Mouse (Mus musculus) heart, embryonic 12.5 days (tissue): ENCODE measurements around the gene Tbxa2r. TPM values are rescaled to one million over a fixed set of nuclear protein-coding genes. Genes with fewer than 3 reads are reported as not detected.

Source experiments
- ATAC-seq: fragments of 200-750 bp; cut with Nextera tagmentation; 2 replicates; pipeline ENCODE4 v1.8.0; 2017; ENCODE audit warnings: moderate TSS enrichment, moderate library complexity; ENCODE audit not compliant: insufficient number of reproducible peaks, low FRiP score
- H3K27ac ChIP-seq: fragments of 300-500 bp; sonication (generic); 2 replicates; pipeline ENCODE4 v1.5.1; 2016; ENCODE audit warnings: mild to moderate bottlenecking, moderate library complexity; ENCODE audit not compliant: poor library complexity, severe bottlenecking
- H3K27me3 ChIP-seq: fragments of 300-500 bp; sonication (generic); replicated peaks from 2 replicates; pipeline ENCODE4 v1.6.1; 2016; ENCODE audit warnings: mild to moderate bottlenecking, moderate library complexity
- H3K36me3 ChIP-seq: fragments of 300-500 bp; sonication (generic); 2 replicates; pipeline ENCODE4 v1.6.1; 2016; ENCODE audit warnings: mild to moderate bottlenecking, moderate library complexity
- H3K4me1 ChIP-seq: fragments of 300-500 bp; sonication (generic); replicated peaks from 2 replicates; pipeline ENCODE4 v1.6.1; 2016; ENCODE audit warnings: mild to moderate bottlenecking
- H3K4me2 ChIP-seq: fragments of 300-500 bp; sonication (generic); 2 replicates; pipeline ENCODE4 v1.6.1; 2016; ENCODE audit warnings: mild to moderate bottlenecking, moderate library complexity
- H3K4me3 ChIP-seq: fragments of 300-500 bp; sonication (generic); 2 replicates; pipeline ENCODE4 v1.5.1; 2016; ENCODE audit warnings: mild to moderate bottlenecking
- H3K9ac ChIP-seq: fragments of 300-500 bp; sonication (generic); 2 replicates; pipeline ENCODE4 v1.6.1; 2016; ENCODE audit warnings: mild to moderate bottlenecking, moderate library complexity
- H3K9me3 ChIP-seq: fragments of 300-500 bp; sonication (generic); replicated peaks from 2 replicates; pipeline ENCODE4 v1.6.1; 2016; ENCODE audit warnings: mild to moderate bottlenecking, moderate library complexity
- WGBS: fragments of 180-500 bp; shearing (Covaris S2); methylation state at CpG from one replicate; pipeline ENCODE4 v1.1.7; 2016; 5-methylcytosine and 5-hydroxymethylcytosine counted together
- polyA plus RNA-seq: library from polyadenylated mRNA; unstranded; fragments of >200 nt; fragmentation: Nextera tagmentation; extraction: Ambion mirVana; gene quantifications from 2 replicates; pipeline ENCODE4 v1.2.1, GENCODE M21; 2016

Gene Tbxa2r
- polyA plus RNA-seq, 1 experiment from 2014 or later: 13.4 TPM

DNA sequence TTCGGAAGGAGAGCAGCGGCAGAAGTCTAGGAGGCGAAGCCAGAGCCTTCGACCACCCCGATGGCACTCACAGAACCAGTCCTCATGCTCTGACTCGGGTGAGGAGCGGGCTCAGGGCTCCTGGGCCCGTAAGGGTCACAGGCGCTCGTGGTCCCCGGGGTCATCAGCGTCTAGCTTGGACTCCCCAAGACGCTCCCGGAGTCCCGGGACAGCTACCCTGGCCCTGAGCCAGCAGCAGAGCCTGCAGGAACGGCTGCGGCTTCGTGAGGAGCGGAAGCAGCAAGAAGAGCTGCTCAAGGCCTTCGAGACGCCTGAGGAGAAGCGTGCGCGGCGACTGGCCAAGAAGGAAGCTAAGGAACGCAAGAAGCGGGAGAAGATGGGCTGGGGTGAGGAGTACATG is 6.1 kb upstream of the Tbxa2r start:
- peak overlapping the region; percentile 88 for H3K4me2 ChIP-seq
- peaks cover 43% of the 10 kb centered on the region for H3K4me1 ChIP-seq
- H3K4me3 ChIP-seq: peak overlapping the region; percentile 96; the same call in 1 of the 2 replicates
- H3K27me3 ChIP-seq: no peaks in the 10 kb centered on the region
- no peaks in the 10 kb centered on the region for H3K9me3 ChIP-seq
- H3K36me3 ChIP-seq: peaks cover 63% of the 10 kb centered on the region
- 94% methylated on average over 27 of the region's 27 CpGs for WGBS
- H3K27ac ChIP-seq: no peak overlapping the region
- no peak for ATAC-seq
- H3K9ac ChIP-seq: no peak overlapping the region; the same call in 1 of the 2 replicates

DNA sequence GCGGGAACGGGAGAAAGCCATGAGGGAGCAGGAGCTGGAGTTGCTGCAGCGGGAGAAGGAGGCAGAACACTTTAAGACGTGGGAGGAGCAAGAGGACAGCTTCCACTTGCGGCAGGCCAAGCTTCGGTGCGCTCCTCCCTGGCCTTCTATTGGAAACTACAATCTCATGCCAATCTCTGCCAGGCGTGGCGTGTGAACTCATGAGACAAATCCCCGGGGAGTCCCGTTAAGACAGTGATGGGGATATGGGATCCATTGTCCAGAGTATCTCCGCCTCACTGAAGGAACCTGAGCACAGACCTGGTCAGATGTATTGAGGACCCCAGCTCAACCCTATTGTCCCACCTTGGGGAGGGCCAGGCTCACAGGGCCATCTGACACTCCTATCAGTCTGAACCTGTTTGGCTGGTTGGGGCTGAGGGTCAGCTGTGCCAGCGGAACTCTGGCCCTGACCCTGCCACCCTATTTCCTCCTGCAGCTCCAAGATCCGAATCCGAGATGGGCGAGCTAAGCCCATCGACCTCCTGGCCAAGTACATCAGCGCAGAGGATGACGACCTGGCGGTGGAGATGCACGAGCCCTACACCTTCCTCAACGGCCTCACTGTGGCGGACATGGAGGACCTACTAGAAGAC is 5.3 kb upstream of the Tbxa2r start:
- 92% methylated on average over 23 of the region's 23 CpGs for WGBS
- no peak for ATAC-seq
- no peak overlapping the region for H3K4me3 ChIP-seq
- no peak overlapping the region for H3K27ac ChIP-seq
- H3K27me3 ChIP-seq: no peaks in the 10 kb centered on the region
- H3K4me1 ChIP-seq: peaks cover 47% of the 10 kb centered on the region
- H3K4me2 ChIP-seq: no peak overlapping the region
- no peak overlapping the region for H3K9ac ChIP-seq
- H3K9me3 ChIP-seq: no peaks in the 10 kb centered on the region
- peaks cover 57% of the 10 kb centered on the region for H3K36me3 ChIP-seq

DNA sequence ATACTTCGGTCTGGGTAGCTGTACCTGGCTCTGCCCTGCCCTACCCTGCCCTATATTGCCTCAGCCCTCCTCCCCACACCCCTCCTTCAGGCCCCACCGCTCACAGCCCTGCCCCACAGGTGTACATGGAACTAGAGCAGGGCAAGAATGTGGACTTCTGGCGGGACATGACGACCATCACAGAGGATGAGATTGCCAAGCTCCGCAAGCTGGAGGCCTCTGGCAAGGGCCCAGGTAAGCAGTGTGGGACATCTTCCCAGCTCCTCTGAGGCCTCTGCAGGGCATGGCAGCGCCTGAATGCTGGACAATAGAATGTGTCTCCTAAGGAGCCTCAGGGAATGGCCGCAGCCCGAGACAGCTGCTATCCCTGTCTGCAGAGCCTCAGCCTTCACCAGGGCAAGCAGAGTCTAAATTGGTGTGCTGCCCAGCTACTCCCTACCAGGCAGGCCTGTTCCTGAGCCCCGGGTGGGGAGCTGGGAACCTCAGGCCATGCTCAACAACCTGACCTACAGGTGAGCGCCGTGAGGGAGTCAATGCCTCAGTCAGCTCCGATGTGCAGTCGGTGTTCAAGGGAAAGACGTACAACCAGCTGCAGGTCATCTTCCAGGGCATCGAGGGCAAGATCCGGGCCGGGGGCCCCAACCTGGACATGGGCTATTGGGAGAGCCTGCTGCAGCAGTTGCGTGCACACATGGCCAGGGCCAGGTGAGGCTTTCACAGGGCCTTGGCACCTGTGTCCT is 4.6 kb upstream of the Tbxa2r start:
- Histone ChIP-seq H3K4me3 (no peak overlapping the region), H3K4me2 (no peak overlapping the region), H3K4me1 (peaks cover 47% of the 10 kb centered on the region), H3K27me3 (no peaks in the 10 kb centered on the region), H3K9ac (no peak overlapping the region), H3K27ac (no peak overlapping the region), H3K36me3 (peaks cover 52% of the 10 kb centered on the region), H3K9me3 (no peaks in the 10 kb centered on the region)
- ATAC-seq: no peak
- WGBS: 94% methylated on average over 18 of the region's 18 CpGs

DNA sequence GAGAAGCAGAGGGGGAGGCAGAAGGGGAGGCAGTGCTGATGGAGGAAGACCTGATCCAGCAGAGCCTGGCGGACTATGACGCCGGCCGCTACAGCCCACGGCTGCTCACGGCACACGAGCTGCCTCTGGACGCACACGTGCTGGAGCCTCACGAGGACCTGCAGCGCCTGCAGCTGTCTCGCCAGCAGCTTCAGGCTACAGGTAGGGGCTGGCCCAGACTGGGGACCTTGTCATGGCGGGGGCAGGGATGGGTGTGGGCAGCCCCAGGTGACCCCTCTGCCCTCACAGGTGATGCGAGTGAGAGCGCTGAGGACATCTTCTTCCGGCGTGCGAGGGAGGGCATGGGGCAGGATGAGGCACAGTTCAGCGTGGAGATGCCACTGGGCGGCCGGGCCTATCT is 3.4 kb upstream of the Tbxa2r start:
- Histone ChIP-seq H3K4me3 (no peak overlapping the region), H3K4me1 (peaks cover 49% of the 10 kb centered on the region), H3K9ac (no peak overlapping the region), H3K27me3 (no peaks in the 10 kb centered on the region), H3K36me3 (peaks cover 52% of the 10 kb centered on the region), H3K9me3 (no peaks in the 10 kb centered on the region), H3K27ac (no peak overlapping the region), H3K4me2 (no peak overlapping the region)
- no peak for ATAC-seq
- 97% methylated on average over 21 of the region's 21 CpGs for WGBS

DNA sequence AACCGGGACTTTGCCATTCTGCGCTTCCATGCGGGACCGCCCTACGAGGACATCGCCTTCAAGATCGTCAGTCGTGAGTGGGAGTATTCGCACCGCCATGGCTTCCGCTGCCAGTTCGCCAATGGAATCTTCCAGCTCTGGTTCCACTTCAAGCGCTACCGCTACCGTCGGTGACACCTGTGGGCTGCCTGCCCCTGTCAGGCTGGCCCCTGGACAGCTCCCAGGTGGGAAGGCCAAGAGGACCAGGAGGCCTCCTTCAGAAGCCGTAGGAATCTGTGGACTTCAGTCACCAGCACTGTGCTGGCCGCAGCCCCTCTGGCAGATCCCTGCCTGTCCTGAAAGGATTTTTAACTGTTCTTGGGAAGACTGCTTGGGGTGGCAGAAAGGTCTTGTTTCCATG is 2.8 kb upstream of the Tbxa2r start:
- 94% methylated on average over 18 of the region's 18 CpGs for WGBS
- H3K4me1 ChIP-seq: peaks cover 55% of the 10 kb centered on the region
- no peak overlapping the region for H3K4me3 ChIP-seq
- H3K27me3 ChIP-seq: no peaks in the 10 kb centered on the region
- ATAC-seq: no peak
- no peak overlapping the region for H3K27ac ChIP-seq
- H3K4me2 ChIP-seq: no peak overlapping the region
- H3K36me3 ChIP-seq: peaks cover 52% of the 10 kb centered on the region
- no peaks in the 10 kb centered on the region for H3K9me3 ChIP-seq
- H3K9ac ChIP-seq: no peak overlapping the region

DNA sequence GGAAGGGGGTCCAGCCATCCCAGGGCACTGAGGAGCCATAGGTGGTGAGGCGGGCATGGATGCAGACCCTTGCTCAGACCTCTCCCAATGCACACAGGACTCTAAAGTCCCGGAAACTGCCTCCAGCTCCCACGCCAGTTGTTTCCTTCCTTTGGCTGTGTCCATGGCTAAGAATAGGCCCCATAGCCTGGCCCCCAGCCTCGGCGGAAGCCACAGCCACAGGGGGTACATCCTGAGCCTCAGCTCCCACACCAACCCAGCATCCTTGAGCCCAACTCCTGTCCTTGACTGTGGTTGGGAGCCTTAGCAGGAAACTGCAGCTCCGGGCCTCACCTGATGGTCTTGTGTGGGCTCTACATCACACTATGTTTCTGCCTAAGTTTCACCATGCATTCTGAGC is 1.7 kb upstream of the Tbxa2r start:
- Histone ChIP-seq H3K4me1 (peaks cover 52% of the 10 kb centered on the region), H3K36me3 (peaks cover 52% of the 10 kb centered on the region), H3K27me3 (no peaks in the 10 kb centered on the region), H3K9ac (peak overlapping the region; percentile 20; the same call in 1 of the 2 replicates), H3K9me3 (no peaks in the 10 kb centered on the region), H3K4me2 (no peak overlapping the region), H3K4me3 (no peak overlapping the region), H3K27ac (peak overlapping the region; percentile 34; the same call in 1 of the 2 replicates)
- ATAC-seq: no peak
- WGBS: 64% methylated on average over 6 of the region's 6 CpGs

DNA sequence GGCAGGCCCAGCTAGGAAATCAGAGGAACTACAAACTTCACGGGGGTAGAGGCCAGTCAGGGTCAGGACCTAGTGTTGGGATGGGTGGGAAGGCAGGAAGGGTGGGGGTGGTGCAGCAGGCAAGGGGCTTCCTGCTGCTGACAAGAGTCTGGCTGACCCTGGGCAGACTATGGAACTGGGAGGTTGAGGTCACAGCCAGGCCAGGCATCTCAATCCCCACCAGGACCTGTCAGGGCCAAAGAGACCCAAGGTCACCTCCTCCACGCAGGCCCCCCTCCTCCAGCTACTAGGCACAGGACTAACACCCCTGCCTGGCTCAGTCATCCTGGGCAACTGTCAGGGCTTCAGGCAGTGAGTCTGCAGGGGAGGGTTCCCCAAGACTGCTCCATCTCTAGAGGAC is 572 bp upstream of the Tbxa2r start:
- Histone ChIP-seq H3K9ac (peak overlapping the region; percentile 54), H3K9me3 (no peaks in the 10 kb centered on the region), H3K27me3 (no peaks in the 10 kb centered on the region; the same call in 1 of the 2 replicates), H3K4me1 (peaks cover 51% of the 10 kb centered on the region), H3K36me3 (peaks cover 44% of the 10 kb centered on the region), H3K27ac (peak overlapping the region; percentile 91), H3K4me2 (peak overlapping the region; percentile 47), H3K4me3 (no peak overlapping the region)
- ATAC-seq: no peak
- WGBS: 0% methylated on average over 2 of the region's 2 CpGs

DNA sequence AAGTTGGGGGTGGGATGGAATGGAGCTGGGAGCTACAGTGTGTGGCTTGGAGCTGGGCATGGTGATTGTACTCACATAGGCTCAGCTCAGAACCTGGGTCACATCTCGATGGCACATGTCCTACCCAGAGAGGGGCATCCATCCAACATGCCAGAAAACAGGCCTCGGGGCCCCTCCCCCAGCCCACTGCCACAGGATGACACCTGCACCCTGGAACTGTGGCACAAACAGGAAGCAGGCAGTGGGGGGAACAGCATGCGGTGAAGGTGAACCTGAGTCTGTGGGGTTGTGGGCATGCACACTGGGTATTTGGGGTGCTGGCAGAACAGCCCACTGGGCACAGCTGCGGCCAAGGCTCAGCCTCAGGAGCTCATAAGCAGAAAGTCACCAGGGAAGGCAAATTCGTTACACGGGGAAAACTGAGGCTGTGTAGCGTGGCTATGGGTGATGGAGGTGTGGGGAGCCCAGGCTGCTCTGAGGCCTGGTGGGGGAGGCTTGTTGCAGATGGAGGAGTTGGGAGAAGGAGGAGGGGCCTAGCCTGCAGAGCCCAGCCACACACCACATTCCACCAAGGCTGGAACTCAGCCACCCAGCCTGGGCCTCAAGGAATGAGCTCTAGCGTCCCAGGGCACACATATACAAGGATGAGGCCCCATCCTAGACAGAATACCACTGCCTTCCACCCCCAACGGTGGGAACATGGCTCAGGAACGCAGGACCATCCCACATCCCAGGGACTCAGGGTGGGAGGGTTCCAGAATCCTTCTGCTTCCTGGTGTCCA is 854 bp downstream of the Tbxa2r start:
- peaks cover 35% of the 10 kb centered on the region for H3K36me3 ChIP-seq
- H3K27ac ChIP-seq: peak overlapping the region; percentile 91
- H3K27me3 ChIP-seq: no peaks in the 10 kb centered on the region; the same call in 1 of the 2 replicates
- no peaks in the 10 kb centered on the region for H3K9me3 ChIP-seq
- peak; percentile 63 for ATAC-seq
- peaks cover 51% of the 10 kb centered on the region for H3K4me1 ChIP-seq
- WGBS: 52% methylated on average over 10 of the region's 10 CpGs
- H3K4me2 ChIP-seq: peak overlapping the region; percentile 47
- peak overlapping the region; percentile 54 for H3K9ac ChIP-seq
- peak overlapping the region; percentile 14 for H3K4me3 ChIP-seq

DNA sequence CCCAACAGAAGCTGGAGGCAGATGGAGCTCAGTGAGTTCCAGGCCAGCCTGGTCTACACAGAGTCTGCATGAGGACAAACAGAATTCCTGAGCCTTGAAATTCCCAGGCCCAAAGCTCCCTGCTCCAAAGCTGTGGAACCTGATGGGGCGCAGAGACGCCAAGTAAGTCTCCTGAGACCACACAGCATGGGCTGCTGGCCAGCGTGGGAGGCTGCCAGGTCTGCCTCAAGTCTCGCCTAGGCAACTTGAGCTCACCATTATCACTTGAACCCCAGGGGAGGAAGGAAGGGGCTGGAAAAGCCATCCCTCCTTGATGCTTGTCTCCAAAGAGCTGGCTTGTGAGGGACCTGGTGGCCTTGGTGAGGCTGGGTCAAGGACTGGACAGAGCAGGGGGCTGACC is 1.5 kb downstream of the Tbxa2r start:
- ATAC-seq: no peak
- peaks cover 29% of the 10 kb centered on the region for H3K36me3 ChIP-seq
- no peaks in the 10 kb centered on the region for H3K9me3 ChIP-seq
- peak overlapping the region; percentile 47 for H3K4me2 ChIP-seq
- H3K27me3 ChIP-seq: no peaks in the 10 kb centered on the region; the same call in 1 of the 2 replicates
- peaks cover 54% of the 10 kb centered on the region for H3K4me1 ChIP-seq
- H3K9ac ChIP-seq: peak overlapping the region; percentile 54
- H3K27ac ChIP-seq: peak overlapping the region; percentile 91
- WGBS: 31% methylated on average over 4 of the region's 4 CpGs
- no peak overlapping the region for H3K4me3 ChIP-seq

DNA sequence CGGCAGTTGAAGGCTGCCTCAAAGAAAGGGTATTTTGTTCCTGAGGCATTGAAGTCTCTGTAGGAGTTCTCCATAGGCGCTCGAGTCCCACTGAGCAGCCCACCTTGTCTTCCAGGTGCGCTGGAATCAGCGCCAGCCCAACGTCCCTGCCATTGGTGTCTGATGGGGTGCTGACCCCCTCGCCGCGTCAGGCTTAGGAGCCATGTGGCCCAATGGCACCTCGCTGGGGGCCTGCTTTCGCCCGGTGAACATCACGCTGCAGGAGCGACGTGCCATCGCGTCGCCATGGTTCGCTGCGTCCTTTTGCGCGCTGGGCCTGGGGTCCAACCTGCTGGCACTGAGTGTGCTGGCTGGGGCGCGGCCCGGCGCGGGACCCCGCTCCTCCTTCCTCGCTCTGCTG is 3.7 kb downstream of the Tbxa2r start:
- Histone ChIP-seq H3K9me3 (no peaks in the 10 kb centered on the region), H3K4me1 (peaks cover 58% of the 10 kb centered on the region), H3K27ac (no peak overlapping the region), H3K4me3 (peak overlapping the region; percentile 15), H3K9ac (peak overlapping the region; percentile 48; the same call in 1 of the 2 replicates), H3K27me3 (peaks cover 5% of the 10 kb centered on the region), H3K36me3 (peaks cover 6% of the 10 kb centered on the region), H3K4me2 (peak overlapping the region; percentile 50)
- WGBS: 19% methylated on average over 29 of the region's 29 CpGs
- no peak for ATAC-seq

DNA sequence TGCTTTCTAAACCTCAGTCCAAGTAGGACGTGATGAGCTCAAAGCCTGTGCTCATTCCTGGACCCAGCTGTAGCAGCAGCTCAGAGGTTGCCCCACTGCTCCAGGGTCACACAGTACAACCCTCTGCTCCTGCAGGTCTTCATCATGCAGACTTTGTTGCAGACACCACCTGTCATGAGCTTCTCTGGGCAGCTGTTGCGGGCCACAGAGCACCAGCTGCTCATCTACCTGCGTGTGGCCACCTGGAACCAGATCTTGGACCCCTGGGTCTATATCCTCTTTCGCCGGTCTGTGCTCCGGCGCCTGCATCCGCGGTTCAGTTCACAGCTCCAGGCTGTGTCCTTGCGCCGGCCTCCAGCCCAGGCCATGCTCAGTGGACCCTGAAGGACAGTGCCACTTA is 5.8 kb downstream of the Tbxa2r start:
- H3K4me1 ChIP-seq: peaks cover 39% of the 10 kb centered on the region
- H3K9me3 ChIP-seq: no peaks in the 10 kb centered on the region
- H3K4me3 ChIP-seq: no peak overlapping the region
- H3K27me3 ChIP-seq: peaks cover 21% of the 10 kb centered on the region
- H3K27ac ChIP-seq: no peak overlapping the region
- no peak for ATAC-seq
- H3K36me3 ChIP-seq: peaks cover 5% of the 10 kb centered on the region; the same call in 1 of the 2 replicates
- 76% methylated on average over 11 of the region's 11 CpGs for WGBS
- no peak overlapping the region for H3K4me2 ChIP-seq
- no peak overlapping the region for H3K9ac ChIP-seq
